Mouse (Mus musculus) left cerebral cortex, adult 9 months (tissue): ENCODE measurements around the gene Cacna2d3.

Experiments used
- DNase-seq, 2 experiments: peaks; one replicate each; pipeline ENCODE4 v3.0.0; 2022; ENCODE audit warnings: low spot score in 2 of 2

The Cacna2d3 gene

GRCm38 (mm10) chr14:29643217-29643616 lies 78.4 kb downstream of the Cacna2d3 start:
- no peak for DNase-seq

GRCm38 (mm10) chr14:29639266-29639665 lies 82.4 kb downstream of the Cacna2d3 start:
- no peak for DNase-seq

- no peak for DNase-seq
Observed at GRCm38 (mm10) chr14:29628213-29628612, 93.5 kb downstream of the Cacna2d3 start.

GRCm38 (mm10) chr14:29612436-29612835 lies 109.2 kb downstream of the Cacna2d3 start:
- DNase-seq: no peak

GRCm38 (mm10) chr14:29608761-29609160 lies 112.9 kb downstream of the Cacna2d3 start:
- no peak for DNase-seq

- DNase-seq: no peak
Observed at GRCm38 (mm10) chr14:29599428-29599827, 122.2 kb downstream of the Cacna2d3 start.

GRCm38 (mm10) chr14:29592896-29593295 lies 128.8 kb downstream of the Cacna2d3 start:
- DNase-seq: no peak

GRCm38 (mm10) chr14:29589628-29590027 lies 132.0 kb downstream of the Cacna2d3 start:
- no peak for DNase-seq

GRCm38 (mm10) chr14:29581961-29582360 lies 139.7 kb downstream of the Cacna2d3 start:
- no peak for DNase-seq

GRCm38 (mm10) chr14:29577786-29578185 lies 143.9 kb downstream of the Cacna2d3 start:
- DNase-seq: no peak

- DNase-seq: peak in 1 of 2 experiments; percentile 18
Observed at GRCm38 (mm10) chr14:29575551-29575950, 146.1 kb downstream of the Cacna2d3 start.

GRCm38 (mm10) chr14:29562704-29563103 lies 159.0 kb downstream of the Cacna2d3 start:
- no peak for DNase-seq

- DNase-seq: no peak
Observed at GRCm38 (mm10) chr14:29561122-29561834, 160.4 kb downstream of the Cacna2d3 start.

- DNase-seq: no peak
Observed at GRCm38 (mm10) chr14:29558440-29558839, 163.2 kb downstream of the Cacna2d3 start.

GRCm38 (mm10) chr14:29556152-29556551 lies 165.5 kb downstream of the Cacna2d3 start:
- DNase-seq: no peak

GRCm38 (mm10) chr14:29552471-29552870 lies 169.2 kb downstream of the Cacna2d3 start:
- DNase-seq: no peak

GRCm38 (mm10) chr14:29548646-29549045 lies 173.0 kb downstream of the Cacna2d3 start:
- DNase-seq: no peak

GRCm38 (mm10) chr14:29530516-29530915 lies 191.1 kb downstream of the Cacna2d3 start:
- DNase-seq: no peak

- DNase-seq: no peak
Observed at GRCm38 (mm10) chr14:29528696-29529095, 193.0 kb downstream of the Cacna2d3 start.

- peak in 1 of 2 experiments; percentile 38 for DNase-seq
Observed at GRCm38 (mm10) chr14:29519751-29520669, 201.7 kb downstream of the Cacna2d3 start.

GRCm38 (mm10) chr14:29502667-29503066 lies 219.0 kb downstream of the Cacna2d3 start:
- DNase-seq: no peak

GRCm38 (mm10) chr14:29498546-29499290 lies 222.9 kb downstream of the Cacna2d3 start:
- DNase-seq: no peak
